Mouse (Mus musculus): ENCODE measurements around the gene Cyb561d2.

- TF ChIP-seq CTCF (IDR thresholded peaks at IDR 0.05; ENCODE audit: low read depth, low read length) (no peak), POLR2A (IDR thresholded peaks at IDR 0.05; ENCODE audit: extremely low read depth, insufficient read depth, low read length) (no peak)
Measured at GRCm38 (mm10) chr9:107541005-107541404, 988 bp downstream of the Cyb561d2 start.
